Mouse (Mus musculus) myocyte (in vitro differentiated cells): ENCODE data around the gene Rbm19.

ENCODE experiments used
- CEBPB ChIP-seq: IDR thresholded peaks from 2 replicates; pipeline ENCODE4 v1.6.1; 2011; ENCODE audit warnings: mild to moderate bottlenecking, moderate library complexity; ENCODE audit not compliant: poor library complexity, insufficient read depth, severe bottlenecking
- E2F4 ChIP-seq: IDR thresholded peaks from one replicate; pipeline ENCODE4 v1.6.1; 2011; ENCODE audit warnings: mild to moderate bottlenecking, control low read depth, moderate library complexity; ENCODE audit not compliant: insufficient read depth
- MAX ChIP-seq: IDR thresholded peaks from one replicate; pipeline ENCODE4 v1.6.1; 2011; ENCODE audit warnings: low read depth, mild to moderate bottlenecking, control low read depth
- MYOG ChIP-seq, 3 experiments: IDR thresholded peaks; one replicate each; pipeline ENCODE4 v1.6.1; 2011; ENCODE audit warnings: control low read depth in 2 of 3, low read depth in 2 of 3, mild to moderate bottlenecking in 2 of 3; ENCODE audit not compliant: insufficient read length in 2 of 3, control insufficient read depth in 1 of 3, insufficient read depth in 1 of 3
- POLR2A ChIP-seq: IDR thresholded peaks from one replicate; pipeline ENCODE4 v1.6.1; 2011; ENCODE audit warnings: low read depth, mild to moderate bottlenecking, control low read depth, moderate library complexity; ENCODE audit not compliant: insufficient read length
- POLR2AphosphoS2 ChIP-seq: IDR thresholded peaks from one replicate; pipeline ENCODE4 v1.6.1; 2011; ENCODE audit warnings: low read depth, control low read depth; ENCODE audit not compliant: insufficient read length
- TCF12 ChIP-seq: IDR thresholded peaks from one replicate; pipeline ENCODE4 v1.6.1; 2011; ENCODE audit warnings: mild to moderate bottlenecking, control low read depth; ENCODE audit not compliant: poor library complexity, insufficient read depth, severe bottlenecking
- TCF3 ChIP-seq: IDR thresholded peaks from one replicate; pipeline ENCODE4 v1.6.1; 2011; ENCODE audit warnings: low read depth, control low read depth; ENCODE audit not compliant: insufficient read length
- USF1 ChIP-seq: IDR thresholded peaks from one replicate; pipeline ENCODE4 v1.6.1; 2011; ENCODE audit warnings: low read depth, mild to moderate bottlenecking, control low read depth, moderate library complexity

DNA sequence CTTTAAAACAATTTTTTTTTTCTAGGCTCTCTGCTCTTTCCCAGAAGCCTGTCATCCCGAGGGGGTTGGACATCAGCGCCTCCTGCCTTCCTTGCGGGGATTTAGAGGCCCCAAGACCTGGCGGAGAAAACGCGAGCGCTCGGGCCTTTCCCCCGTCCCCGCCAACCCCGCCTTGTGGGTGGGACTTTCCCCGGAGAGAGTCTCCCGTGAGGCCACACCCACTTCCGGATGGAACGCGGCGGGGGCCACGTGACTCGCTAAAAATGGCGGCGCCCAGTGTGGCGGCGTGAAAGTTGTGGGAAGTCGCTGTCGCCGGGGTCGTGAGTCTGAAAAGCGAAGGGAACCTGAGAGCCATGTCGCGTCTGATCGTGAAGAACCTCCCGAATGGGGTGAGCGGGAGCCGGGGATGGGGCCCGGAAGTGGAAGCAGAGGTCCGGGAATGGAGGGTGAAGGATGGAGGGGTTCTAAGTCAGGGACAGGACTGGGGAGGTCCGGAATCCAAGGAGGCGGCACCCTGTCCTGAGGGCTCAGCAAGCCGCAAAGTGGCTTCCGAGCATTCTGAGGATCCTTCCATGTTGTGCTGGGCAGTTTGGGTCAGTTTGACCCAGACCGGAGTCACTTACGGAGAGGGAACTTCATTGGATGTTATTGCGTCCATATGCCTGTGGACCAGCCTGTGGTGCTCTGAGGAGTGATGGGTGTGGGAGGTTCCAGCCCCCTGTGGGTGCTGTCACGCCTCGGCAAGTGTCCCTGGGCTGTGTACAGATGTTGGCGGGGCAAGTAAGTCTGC is at the start of gene Rbm19:
- no peak for TF ChIP-seq TCF3
- no peak for TF ChIP-seq MYOG (IDR thresholded peaks at IDR 0.05; ENCODE audit: control insufficient read depth in 1 of 3, insufficient read depth in 1 of 3, insufficient read length in 2 of 3, low read depth in 2 of 3)
- no peak for TF ChIP-seq TCF12
- TF ChIP-seq MAX = no peak
- peak; percentile 97 for TF ChIP-seq USF1
- peak; percentile 51 for TF ChIP-seq POLR2A
- TF ChIP-seq CEBPB = no peak
- no peak for TF ChIP-seq E2F4
- peak; percentile 30 for TF ChIP-seq POLR2AphosphoS2
